Mouse (Mus musculus) forebrain, embryonic 16.5 days (tissue): ENCODE measurements at regions not wholly inside any gene's neighbourhood (a gene's known extent, or its start where the extent isn't known, plus 50 kb on each side); places are given as distances from the start of the nearest gene placed in this dataset.

Experiments
- ATAC-seq: fragments of 200-750 bp; cut with Nextera tagmentation; 2 replicates; pipeline ENCODE4 v1.8.0; 2017; ENCODE audit warnings: mild to moderate bottlenecking, moderate library complexity
- H3K27ac ChIP-seq: fragments of 300-500 bp; sonication (generic); 2 replicates; pipeline ENCODE4 v1.5.1; 2014; ENCODE audit warnings: low read length, control low read depth
- H3K27me3 ChIP-seq: fragments of 300-500 bp; sonication (generic); replicated peaks from 2 replicates; pipeline ENCODE4 v1.6.1; 2014; ENCODE audit warnings: low read length; ENCODE audit not compliant: control insufficient read depth, insufficient read depth
- H3K36me3 ChIP-seq: fragments of 300-500 bp; sonication (generic); 2 replicates; pipeline ENCODE4 v1.6.1; 2014; ENCODE audit not compliant: control insufficient read depth, insufficient read depth
- H3K4me1 ChIP-seq: fragments of 300-500 bp; sonication (generic); replicated peaks from 2 replicates; pipeline ENCODE4 v1.6.1; 2014; ENCODE audit warnings: low read length; ENCODE audit not compliant: control insufficient read depth, insufficient read depth
- H3K4me2 ChIP-seq: fragments of 300-500 bp; sonication (generic); 2 replicates; pipeline ENCODE4 v1.6.1; 2014; ENCODE audit warnings: mild to moderate bottlenecking, low read length, control low read depth
- H3K4me3 ChIP-seq: fragments of 300-500 bp; sonication (generic); replicated peaks from 2 replicates; pipeline ENCODE4 v1.5.1; 2014; ENCODE audit warnings: mild to moderate bottlenecking, low read length, control low read depth
- H3K9ac ChIP-seq: fragments of 300-500 bp; sonication (generic); replicated peaks from 2 replicates; pipeline ENCODE4 v1.6.1; 2014; ENCODE audit warnings: low read depth, low read length, control low read depth
- H3K9me3 ChIP-seq: fragments of 300-500 bp; sonication (generic); 2 replicates; pipeline ENCODE4 v1.6.1; 2016; ENCODE audit warnings: low read length; ENCODE audit not compliant: control insufficient read depth
- WGBS: fragments of 180-500 bp; shearing (Covaris S2); extraction: QIAGEN DNeasy Blood & Tissue Kit; methylation state at CpG from one replicate; pipeline ENCODE4 v1.1.7; 2014; 5-methylcytosine and 5-hydroxymethylcytosine counted together

- H3K4me3 ChIP-seq: no peak overlapping the region
- peak; percentile 55; the same call in 1 of the 2 replicates for ATAC-seq
- no peak overlapping the region for H3K4me2 ChIP-seq
- H3K27ac ChIP-seq: no peak overlapping the region
- 0 out of 2 replicates have a peak, but pooled peaks cover 5% of the 10 kb centered on the region for H3K4me1 ChIP-seq
- no peaks in the 10 kb centered on the region for H3K36me3 ChIP-seq
- WGBS: 53% methylated on average over 11 of the region's 11 CpGs
- no peaks in the 10 kb centered on the region for H3K9me3 ChIP-seq
- H3K9ac ChIP-seq: no peak overlapping the region
- no peaks in the 10 kb centered on the region for H3K27me3 ChIP-seq
Measured at GRCm38 (mm10) chr13:99055609-99056321, 71.4 kb upstream of the 1700024P04Rik start.

- H3K4me2 ChIP-seq: no peak overlapping the region
- H3K4me3 ChIP-seq: no peak overlapping the region
- no peak for ATAC-seq
- H3K4me1 ChIP-seq: 0 out of 2 replicates have a peak, but pooled peaks cover 5% of the 10 kb centered on the region
- no peaks in the 10 kb centered on the region for H3K9me3 ChIP-seq
- H3K9ac ChIP-seq: no peak overlapping the region
- WGBS: 94% methylated on average over 1 of the region's 1 CpGs
- H3K27ac ChIP-seq: no peak overlapping the region
- H3K27me3 ChIP-seq: no peaks in the 10 kb centered on the region
- H3K36me3 ChIP-seq: no peaks in the 10 kb centered on the region
Measured at GRCm38 (mm10) chr13:99052076-99052475, 67.7 kb upstream of the 1700024P04Rik start.

GRCm38 (mm10) chr13:99049699-99050098 lies 65.3 kb upstream of the 1700024P04Rik start:
- no peaks in the 10 kb centered on the region for H3K27me3 ChIP-seq
- no peaks in the 10 kb centered on the region for H3K4me1 ChIP-seq
- H3K4me2 ChIP-seq: no peak overlapping the region
- no peak overlapping the region for H3K4me3 ChIP-seq
- no peaks in the 10 kb centered on the region for H3K36me3 ChIP-seq
- H3K27ac ChIP-seq: no peak overlapping the region
- ATAC-seq: no peak
- no peaks in the 10 kb centered on the region for H3K9me3 ChIP-seq
- 61% methylated on average over 4 of the region's 4 CpGs for WGBS
- H3K9ac ChIP-seq: no peak overlapping the region

GRCm38 (mm10) chr13:99048651-99049100 lies 64.3 kb upstream of the 1700024P04Rik start:
- no peaks in the 10 kb centered on the region for H3K4me1 ChIP-seq
- H3K36me3 ChIP-seq: no peaks in the 10 kb centered on the region
- H3K9ac ChIP-seq: no peak overlapping the region
- no peak for ATAC-seq
- no peak overlapping the region for H3K4me3 ChIP-seq
- H3K27me3 ChIP-seq: no peaks in the 10 kb centered on the region
- no peak overlapping the region for H3K4me2 ChIP-seq
- 87% methylated on average over 5 of the region's 5 CpGs for WGBS
- H3K9me3 ChIP-seq: no peaks in the 10 kb centered on the region
- H3K27ac ChIP-seq: no peak overlapping the region

- 85% methylated on average over 7 of the region's 7 CpGs for WGBS
- Histone ChIP-seq H3K4me2 (no peak overlapping the region), H3K36me3 (no peaks in the 10 kb centered on the region), H3K9ac (no peak overlapping the region), H3K27me3 (no peaks in the 10 kb centered on the region), H3K4me3 (no peak overlapping the region), H3K4me1 (no peaks in the 10 kb centered on the region), H3K27ac (no peak overlapping the region), H3K9me3 (no peaks in the 10 kb centered on the region)
- ATAC-seq: no peak
Measured at GRCm38 (mm10) chr13:99047219-99047618, 62.9 kb upstream of the 1700024P04Rik start.

GRCm38 (mm10) chr13:99046737-99047136 lies 62.4 kb upstream of the 1700024P04Rik start:
- H3K4me1 ChIP-seq: no peaks in the 10 kb centered on the region
- WGBS: 82% methylated on average over 1 of the region's 1 CpGs
- H3K4me3 ChIP-seq: no peak overlapping the region
- H3K9me3 ChIP-seq: no peaks in the 10 kb centered on the region
- H3K27me3 ChIP-seq: no peaks in the 10 kb centered on the region
- no peak overlapping the region for H3K9ac ChIP-seq
- no peak overlapping the region for H3K4me2 ChIP-seq
- no peaks in the 10 kb centered on the region for H3K36me3 ChIP-seq
- no peak for ATAC-seq
- H3K27ac ChIP-seq: no peak overlapping the region

- Histone ChIP-seq H3K27me3 (no peaks in the 10 kb centered on the region), H3K4me1 (no peaks in the 10 kb centered on the region), H3K9me3 (no peaks in the 10 kb centered on the region), H3K4me2 (no peak overlapping the region), H3K36me3 (no peaks in the 10 kb centered on the region), H3K9ac (no peak overlapping the region), H3K27ac (no peak overlapping the region), H3K4me3 (no peak overlapping the region)
- 91% methylated on average over 6 of the region's 6 CpGs for WGBS
- ATAC-seq: no peak
Measured at GRCm38 (mm10) chr13:99042086-99042485, 57.7 kb upstream of the 1700024P04Rik start.

GRCm38 (mm10) chr13:99041256-99041655 lies 56.9 kb upstream of the 1700024P04Rik start:
- no peak for ATAC-seq
- Histone ChIP-seq H3K4me3 (no peak overlapping the region), H3K27me3 (no peaks in the 10 kb centered on the region), H3K36me3 (no peaks in the 10 kb centered on the region), H3K4me2 (no peak overlapping the region), H3K9me3 (no peaks in the 10 kb centered on the region), H3K9ac (no peak overlapping the region), H3K4me1 (no peaks in the 10 kb centered on the region), H3K27ac (no peak overlapping the region)
- 94% methylated on average over 6 of the region's 6 CpGs for whole genome bisulfite sequencing

GRCm38 (mm10) chr13:99040846-99041245 lies 56.5 kb upstream of the 1700024P04Rik start:
- Histone ChIP-seq H3K36me3 (no peaks in the 10 kb centered on the region), H3K9me3 (no peaks in the 10 kb centered on the region), H3K9ac (no peak overlapping the region), H3K27me3 (no peaks in the 10 kb centered on the region), H3K4me2 (no peak overlapping the region), H3K4me3 (no peak overlapping the region), H3K4me1 (no peaks in the 10 kb centered on the region), H3K27ac (no peak overlapping the region)
- ATAC-seq: no peak
- WGBS: 92% methylated on average over 6 of the region's 6 CpGs
